Mouse (Mus musculus) liver, embryonic 14.5 days (tissue): ENCODE data around the gene Gid4. TPM values are rescaled to one million over a fixed set of nuclear protein-coding genes. Genes with fewer than 3 reads are reported as not detected.
"Not testable (repeated sequence)": the region's sequence is repeated elsewhere in the genome, so short reads cannot be mapped to it uniquely, and the experiment has no call there.

Source experiments
- ATAC-seq: fragments of 200-750 bp; cut with Nextera tagmentation; 2 replicates; pipeline ENCODE4 v1.8.0; 2017; ENCODE audit warnings: moderate number of reproducible peaks, mild to moderate bottlenecking, moderate library complexity; ENCODE audit not compliant: insufficient read depth
- DNase-seq, 3 experiments: peaks; one replicate each; pipeline ENCODE4 v3.0.0-alpha.2; 2012 to 2013; ENCODE audit warnings: low read depth in 3 of 3, low spot score in 3 of 3
- H3K27ac ChIP-seq: fragments of 300-500 bp; sonication (generic); 2 replicates; pipeline ENCODE4 v1.5.1; 2014; ENCODE audit warnings: moderate library complexity, mild to moderate bottlenecking, control low read depth, inconsistent platforms
- H3K27me3 ChIP-seq: fragments of 300-500 bp; sonication (generic); 2 replicates; pipeline ENCODE4 v1.6.1; 2014; ENCODE audit warnings: mild to moderate bottlenecking, low read length, moderate library complexity; ENCODE audit not compliant: control insufficient read depth, insufficient read depth
- H3K36me3 ChIP-seq: fragments of 300-500 bp; sonication (generic); replicated peaks from 2 replicates; pipeline ENCODE4 v1.6.1; 2014; ENCODE audit warnings: low read depth; ENCODE audit not compliant: control insufficient read depth, insufficient read depth
- H3K4me1 ChIP-seq, 2 experiments: fragments of 200-500 bp in 1 of 2; fragments of 300-500 bp in 1 of 2; sonication (generic) in 1 of 2; replicated peaks; 2 replicates each; pipeline ENCODE4 v1.6.1; 2012 to 2014; ENCODE audit warnings: antibody characterized with exemption in 1 of 2, inconsistent platforms in 1 of 2, low read length in 1 of 2; ENCODE audit not compliant: control insufficient read depth in 2 of 2, insufficient read depth in 2 of 2
- H3K4me2 ChIP-seq: fragments of 300-500 bp; sonication (generic); 2 replicates; pipeline ENCODE4 v1.6.1; 2014; ENCODE audit warnings: low read depth, mild to moderate bottlenecking, control low read depth, moderate library complexity
- H3K4me3 ChIP-seq, 2 experiments: fragments of 200-500 bp in 1 of 2; fragments of 300-500 bp in 1 of 2; sonication (generic) in 1 of 2; 2 replicates each; pipeline ENCODE4 v1.5.1; 2012 to 2014; ENCODE audit warnings: low read depth in 2 of 2, low read length in 2 of 2, mild to moderate bottlenecking in 2 of 2, control low read depth in 1 of 2, inconsistent platforms in 1 of 2, moderate library complexity in 1 of 2; ENCODE audit not compliant: insufficient read depth in 1 of 2
- H3K9ac ChIP-seq: fragments of 300-500 bp; sonication (generic); replicated peaks from 2 replicates; pipeline ENCODE4 v1.6.1; 2014; ENCODE audit warnings: mild to moderate bottlenecking, control low read depth, moderate library complexity
- H3K9me3 ChIP-seq: fragments of 300-500 bp; sonication (generic); 2 replicates; pipeline ENCODE4 v1.6.1; 2016; ENCODE audit warnings: low read length, mixed read lengths; ENCODE audit not compliant: control insufficient read depth
- CTCF ChIP-seq: IDR thresholded peaks from 2 replicates; pipeline ENCODE4 v1.5.1; 2016; ENCODE audit warnings: antibody characterized with exemption, low read depth, control low read depth
- EP300 ChIP-seq: IDR thresholded peaks from 2 replicates; pipeline ENCODE4 v1.6.1; 2016; ENCODE audit warnings: antibody characterized with exemption, low read depth
- WGBS: fragments of 180-500 bp; shearing (Covaris S2); extraction: QIAGEN DNeasy Blood & Tissue Kit; methylation state at CpG from one replicate; pipeline ENCODE4 v1.1.7; 2014; ENCODE audit not compliant: insufficient replicate concordance; 5-methylcytosine and 5-hydroxymethylcytosine counted together
- polyA plus RNA-seq, 2 experiments: library from polyadenylated mRNA; depleted of rRNA in 1 of 2; stranded (reverse) in 1 of 2; unstranded in 1 of 2; fragments of >200 nt; fragmentation: Nextera tagmentation in 1 of 2; extraction: Ambion mirVana in 1 of 2; gene quantifications; 2 replicates each; pipeline versions ENCODE4 v1.2.1 to v1.2.3; 2012 to 2014

Gid4 gene
- polyA plus RNA-seq, 2 experiments: 6.1 to 8.4 TPM

GRCm38 (mm10) chr11:60436618-60437017 lies 19.7 kb downstream of the Gid4 start:
- H3K9ac ChIP-seq: no peak overlapping the region
- peaks cover 2 to 6% of the 10 kb centered on the region in 2 experiments; a peak in 3 of 4 replicates for H3K4me1 ChIP-seq
- H3K4me3 ChIP-seq: no peak overlapping the region
- ATAC-seq (no peak), DNase-seq (no peak)
- no peaks in the 10 kb centered on the region for H3K9me3 ChIP-seq
- peaks cover 24% of the 10 kb centered on the region for H3K36me3 ChIP-seq
- H3K27ac ChIP-seq: no peak overlapping the region
- TF ChIP-seq EP300 (no peak), CTCF (no peak)
- no peak overlapping the region for H3K4me2 ChIP-seq
- 67% methylated on average over 3 of the region's 3 CpGs for WGBS
- H3K27me3 ChIP-seq: no peaks in the 10 kb centered on the region

DNA sequence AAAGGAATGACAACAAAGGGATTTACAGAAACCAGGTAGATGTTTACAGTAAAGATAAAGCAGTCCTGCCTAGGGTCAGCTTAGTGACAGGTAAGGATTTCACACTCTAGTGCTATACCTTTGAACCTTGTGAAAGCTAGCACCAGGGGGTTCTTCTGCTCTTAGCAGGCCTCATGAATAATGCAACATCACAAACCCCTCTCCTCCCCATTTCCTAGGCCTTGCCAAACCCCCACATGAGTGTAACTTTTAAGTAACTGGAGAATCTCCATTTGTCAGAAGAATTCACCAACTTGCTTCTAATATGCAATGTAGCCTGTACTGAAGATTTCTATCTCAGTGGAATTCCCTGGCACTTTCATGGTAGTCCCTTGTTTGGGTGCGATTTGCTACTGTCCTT lies 22.7 kb downstream of the Gid4 start:
- H3K27me3 ChIP-seq, H3K9me3 ChIP-seq, H3K9ac ChIP-seq, ATAC-seq, H3K27ac ChIP-seq, H3K4me3 ChIP-seq, DNase-seq, H3K4me1 ChIP-seq, H3K4me2 ChIP-seq: not testable (repeated sequence)
- H3K36me3 ChIP-seq: peaks cover 19% of the 10 kb centered on the region
- 73% methylated on average over 1 of the region's 1 CpGs for whole genome bisulfite sequencing

GRCm38 (mm10) chr11:60440176-60440575 lies 23.2 kb downstream of the Gid4 start:
- no peak overlapping the region for H3K27ac ChIP-seq
- ATAC-seq: no peak
- H3K4me2 ChIP-seq: no peak overlapping the region
- H3K9me3 ChIP-seq: no peaks in the 10 kb centered on the region
- H3K27me3 ChIP-seq: no peaks in the 10 kb centered on the region
- H3K4me3 ChIP-seq: no peak overlapping the region
- peaks cover 0 to 2% of the 10 kb centered on the region in 2 experiments; a peak in 1 of 4 replicates for H3K4me1 ChIP-seq
- no peak for TF ChIP-seq EP300
- no peak for TF ChIP-seq CTCF
- peaks cover 19% of the 10 kb centered on the region for H3K36me3 ChIP-seq
- WGBS: 68% methylated on average over 7 of the region's 7 CpGs
- H3K9ac ChIP-seq: no peak overlapping the region
- DNase-seq: no peak

DNA sequence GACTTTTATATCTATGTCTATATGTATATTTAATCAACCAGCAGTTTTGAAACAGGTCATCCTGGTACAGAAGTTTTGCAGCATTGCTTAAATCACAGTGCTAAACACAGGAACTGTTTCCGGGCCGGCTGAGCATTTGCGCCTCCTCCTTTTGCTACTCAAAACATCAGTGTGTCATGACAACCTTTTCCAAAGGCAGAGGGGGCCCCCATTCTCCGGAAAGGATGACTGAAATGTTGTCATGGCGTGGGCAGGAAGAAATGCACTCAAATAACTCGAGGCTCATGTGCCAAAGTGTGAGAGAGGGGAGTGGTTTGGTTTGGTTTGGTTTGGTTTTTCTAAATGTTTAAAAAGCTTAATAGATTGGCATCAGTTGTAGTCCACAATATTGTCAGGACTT lies 26.0 kb downstream of the Gid4 start:
- WGBS: 81% methylated on average over 6 of the region's 6 CpGs
- ATAC-seq: no peak
- peaks cover 11% of the 10 kb centered on the region for H3K36me3 ChIP-seq

DNA sequence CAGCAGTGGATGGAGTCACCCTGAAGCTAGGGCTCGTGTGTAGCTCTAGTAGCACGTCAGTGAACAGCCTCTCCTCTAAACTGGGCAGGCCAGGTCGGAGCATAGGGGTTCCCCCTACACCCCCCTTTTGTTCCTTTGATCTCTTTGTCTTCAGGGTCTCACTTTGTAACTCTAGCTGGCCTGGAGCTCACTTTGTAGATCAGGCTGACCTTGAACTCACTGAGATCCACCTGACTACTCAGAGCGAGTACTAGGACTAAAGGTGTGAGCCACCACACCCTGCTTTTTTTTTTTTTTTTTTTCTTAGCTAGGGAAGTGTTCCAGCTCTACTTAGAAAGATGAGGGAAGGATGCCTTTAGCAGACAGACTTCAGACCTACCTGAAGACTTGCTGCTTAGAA lies 27.1 kb downstream of the Gid4 start:
- Histone ChIP-seq H3K4me1 (no peaks in the 10 kb centered on the region), H3K27ac (no peak overlapping the region), H3K9ac (no peak overlapping the region), H3K4me3 (no peak overlapping the region), H3K4me2 (no peak overlapping the region), H3K36me3 (peaks cover 6% of the 10 kb centered on the region), H3K9me3 (no peaks in the 10 kb centered on the region), H3K27me3 (no peaks in the 10 kb centered on the region)
- DNase-seq: no peak
- TF ChIP-seq CTCF (no peak), EP300 (no peak)
- ATAC-seq: no peak
- WGBS: 64% methylated on average over 4 of the region's 4 CpGs

More for the DNA sequence above, 26.0 kb downstream of the Gid4 start:
- Histone ChIP-seq H3K4me2 (no peak overlapping the region), H3K4me3 (no peak overlapping the region), H3K4me1 (no peaks in the 10 kb centered on the region), H3K9me3 (no peaks in the 10 kb centered on the region), H3K27ac (no peak overlapping the region), H3K27me3 (no peaks in the 10 kb centered on the region), H3K9ac (no peak overlapping the region)
- DNase-seq: no peak
- TF ChIP-seq CTCF: no peak
- TF ChIP-seq EP300: no peak
